Mouse (Mus musculus) ES-Bruce4 (cell line): ENCODE measurements at regions not wholly inside any gene's neighbourhood (a gene's known extent, or its start where the extent isn't known, plus 50 kb on each side); places are given as distances from the start of the nearest gene placed in this dataset.

ENCODE experiments used
- CTCF ChIP-seq: IDR thresholded peaks from one replicate; pipeline ENCODE4 v1.8.1; 2011; ENCODE audit warnings: low read depth, low read length
- POLR2A ChIP-seq: IDR thresholded peaks from one replicate; pipeline ENCODE4 v1.8.1; 2011; ENCODE audit warnings: low read length; ENCODE audit not compliant: insufficient read depth

DNA sequence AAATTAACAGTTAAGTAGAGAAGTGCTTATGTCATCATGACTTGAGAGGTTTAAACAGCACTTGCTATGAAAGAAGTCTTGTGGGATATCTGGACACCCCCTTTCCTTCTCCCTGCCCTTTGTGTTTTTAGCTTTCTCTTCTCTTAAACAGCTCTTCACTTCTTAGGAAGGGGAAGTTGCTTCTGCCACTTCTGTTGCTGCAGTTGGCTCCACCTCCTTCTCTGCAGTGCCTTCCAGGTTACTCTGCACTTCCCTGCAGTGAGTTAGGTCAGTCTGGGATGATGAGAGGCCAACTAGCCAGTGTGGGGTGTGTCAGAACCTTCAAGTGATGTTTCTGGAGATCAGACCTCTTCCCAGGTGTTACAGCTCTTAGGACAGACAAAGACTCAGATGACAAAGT is 137.5 kb downstream of the Gm6685 start:
- no peak for TF ChIP-seq CTCF
- no peak for TF ChIP-seq POLR2A
